Mouse (Mus musculus): Measurements from ENCODE around the gene Astn2.

Astn2 gene

GRCm38 (mm10) chr4:66158714-66159113 is 245.7 kb downstream of the Astn2 start:
- no peak for DNase-seq

GRCm38 (mm10) chr4:66157439-66158113 is 246.8 kb downstream of the Astn2 start:
- peak in 1 of 2 experiments; percentile 31 for DNase-seq

GRCm38 (mm10) chr4:66146546-66146945 is 257.9 kb downstream of the Astn2 start:
- peak; percentile 25 to 38 for DNase-seq

GRCm38 (mm10) chr4:66126181-66126580 is 278.2 kb downstream of the Astn2 start:
- DNase-seq: no peak

DNA sequence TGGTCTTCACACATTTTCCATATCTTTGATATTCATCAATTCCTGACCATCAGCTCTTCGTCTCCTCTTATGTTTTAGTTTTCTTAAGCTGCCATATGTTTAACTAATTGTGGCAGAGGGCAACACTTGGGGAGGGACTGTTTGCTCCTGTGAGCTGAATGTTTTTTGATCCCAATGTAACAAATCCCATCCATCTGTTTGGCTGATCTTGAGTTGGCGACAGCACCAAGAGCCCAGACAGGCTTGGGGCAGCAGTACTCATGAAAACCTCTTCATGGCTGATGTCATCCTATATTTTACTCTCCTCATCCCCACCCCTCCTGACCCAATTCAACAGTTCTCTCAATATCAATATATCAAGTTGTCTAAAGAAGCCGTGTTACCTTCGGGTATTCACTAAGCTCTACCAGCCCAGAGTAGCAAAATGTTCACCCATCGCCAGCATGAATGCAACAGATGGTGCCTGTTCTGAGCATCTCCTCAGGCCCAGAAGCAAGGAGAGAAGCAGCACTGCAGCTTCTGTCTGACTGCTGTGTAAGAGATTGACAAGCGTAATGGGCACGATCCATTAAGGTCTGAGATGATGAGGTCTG is 281.5 kb downstream of the Astn2 start:
- peak; percentile 24 to 47 for DNase-seq

- DNase-seq: peak; percentile 65 to 73
Measured at GRCm38 (mm10) chr4:66114243-66114642, 290.2 kb downstream of the Astn2 start.

DNA sequence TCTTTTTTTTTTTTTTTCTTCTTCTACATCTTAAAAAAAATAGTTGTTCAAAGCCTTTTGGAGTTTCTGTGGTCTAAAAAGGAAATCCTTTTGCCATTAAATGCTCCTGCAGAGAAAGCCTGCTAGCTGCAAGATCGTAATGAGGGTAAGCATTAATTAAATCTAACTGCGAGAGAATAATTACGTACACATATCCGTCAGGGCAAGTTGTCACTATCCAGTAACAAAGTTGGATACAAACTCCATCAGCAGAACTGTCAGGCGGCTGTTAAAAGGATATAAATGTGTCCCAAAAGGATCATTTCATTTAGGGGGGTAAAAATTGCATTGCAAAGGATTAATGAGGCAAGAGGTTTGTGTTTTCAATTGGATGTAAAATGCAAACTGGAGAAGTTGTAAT is 302.4 kb downstream of the Astn2 start:
- no peak for DNase-seq

DNA sequence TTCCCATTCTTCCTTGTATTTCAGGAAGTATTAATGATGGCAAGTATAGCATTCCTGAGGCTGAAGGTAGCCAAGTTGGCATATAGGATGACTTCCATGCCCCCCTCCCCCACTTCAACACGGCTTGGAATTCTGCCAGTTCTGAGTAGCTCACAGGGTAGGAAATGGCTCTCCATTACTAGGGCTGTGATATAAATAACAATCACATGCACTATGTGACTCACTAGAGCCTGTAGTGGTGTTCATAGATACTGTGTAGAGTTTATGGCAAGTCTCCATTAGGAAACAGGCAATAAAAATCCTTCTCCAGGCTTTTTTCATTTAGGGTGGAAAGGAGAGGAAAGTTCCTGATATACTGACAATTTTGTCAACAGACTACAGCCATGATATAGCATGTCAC is 306.8 kb downstream of the Astn2 start:
- DNase-seq: no peak

DNA sequence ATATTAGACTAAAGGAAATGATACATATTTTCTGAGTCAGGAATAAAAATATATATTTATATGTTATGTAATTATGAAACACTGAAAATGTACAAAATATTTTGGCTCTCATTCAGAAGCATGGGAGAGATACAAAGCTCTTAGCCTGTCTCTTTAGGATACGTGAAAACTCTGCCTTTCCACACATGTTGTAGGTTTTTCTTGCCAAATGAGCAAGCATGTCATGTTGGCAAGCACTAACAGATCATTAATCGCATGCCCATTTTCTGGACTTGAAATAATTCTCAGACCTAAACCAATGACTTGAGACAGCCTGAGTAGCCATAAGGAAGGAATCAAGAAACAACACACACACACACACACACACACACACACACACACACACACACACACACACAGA is 308.3 kb downstream of the Astn2 start:
- no peak for DNase-seq

GRCm38 (mm10) chr4:66057161-66057560 is 347.2 kb downstream of the Astn2 start:
- no peak for DNase-seq

GRCm38 (mm10) chr4:66055690-66056089 is 348.7 kb downstream of the Astn2 start:
- DNase-seq: peak; percentile 21 to 45

GRCm38 (mm10) chr4:66043014-66043672 is 361.3 kb downstream of the Astn2 start:
- no peak for DNase-seq

GRCm38 (mm10) chr4:66033826-66034225 is 370.6 kb downstream of the Astn2 start:
- peak in 1 of 2 experiments; percentile 24 for DNase-seq

DNA sequence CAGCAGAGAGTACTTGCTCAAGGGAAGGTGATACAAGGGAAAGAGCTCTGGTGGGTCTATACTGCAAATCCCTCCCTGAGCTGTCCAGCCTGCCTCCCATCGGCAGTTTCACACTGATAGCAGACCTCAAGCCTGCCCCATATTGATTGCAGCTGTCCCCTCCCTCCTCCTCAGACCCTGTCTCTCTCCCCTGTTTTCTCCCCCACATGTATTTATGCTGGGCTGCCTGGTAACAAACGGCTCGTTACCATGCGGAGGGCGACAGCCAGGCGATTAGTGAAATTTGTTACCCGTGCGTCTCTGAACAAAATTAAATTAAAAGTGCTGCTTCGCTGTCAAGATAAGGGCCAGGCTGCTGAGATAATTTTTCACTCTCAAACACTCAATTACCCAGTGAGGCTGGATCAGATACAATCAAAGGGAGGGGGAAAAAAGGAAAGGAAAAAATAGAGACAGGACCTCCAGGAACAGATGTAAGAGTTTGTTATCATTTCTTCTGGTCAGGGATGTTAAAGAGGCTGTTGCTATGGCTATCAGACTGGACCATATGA is 373.0 kb downstream of the Astn2 start:
- DNase-seq: no peak

- no peak for DNase-seq
Measured at GRCm38 (mm10) chr4:66029901-66030300, 374.5 kb downstream of the Astn2 start.

DNA sequence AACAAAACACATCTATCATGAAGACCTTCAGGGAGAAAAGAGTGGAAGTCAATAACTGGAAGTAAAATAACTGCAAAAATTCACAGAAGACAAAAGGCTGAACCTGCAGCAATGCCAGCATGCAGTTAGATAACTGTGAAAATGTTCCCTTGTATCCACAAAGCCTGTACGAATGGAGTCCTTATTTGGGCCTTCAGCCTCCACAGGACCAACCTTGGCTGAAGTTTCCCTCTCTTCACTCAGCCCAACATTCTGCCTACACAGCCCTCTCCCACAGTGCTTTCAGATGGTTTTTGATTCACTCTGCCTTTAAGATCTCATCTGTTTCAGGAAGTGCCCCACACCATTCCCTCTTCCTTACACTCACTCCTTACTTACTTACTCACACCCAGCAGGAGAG is 376.5 kb downstream of the Astn2 start:
- no peak for DNase-seq

DNA sequence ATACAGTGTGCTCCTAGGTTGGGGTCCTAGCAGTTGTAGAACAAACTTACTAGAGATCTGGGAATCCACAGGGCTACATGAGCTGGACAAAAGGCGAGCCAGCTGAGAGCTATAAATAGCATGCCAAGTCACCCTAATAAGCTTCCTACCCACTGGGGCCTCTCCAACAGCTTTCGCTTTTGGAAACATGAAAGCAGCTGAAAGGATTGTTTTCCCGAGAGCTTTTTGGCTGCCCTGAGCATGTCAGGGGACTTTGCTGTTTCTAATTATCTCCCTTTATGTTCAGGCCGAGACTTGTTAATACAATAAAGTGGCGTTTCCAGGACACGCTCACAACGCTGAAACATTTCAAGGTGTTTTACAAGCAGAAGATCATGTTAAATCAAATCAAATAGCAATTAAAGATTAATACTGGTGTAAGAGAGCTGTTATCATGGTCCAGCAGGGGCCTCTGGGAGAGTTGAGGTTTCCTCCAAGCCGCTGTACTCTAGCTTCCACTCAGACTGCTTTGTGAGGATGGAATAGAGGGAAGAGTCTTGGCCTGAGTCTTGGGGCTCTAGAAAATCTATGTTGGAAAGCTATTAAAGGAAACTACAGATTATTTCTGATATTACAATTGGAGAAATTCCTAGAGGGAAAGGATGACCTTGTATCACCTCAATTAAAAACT is 378.9 kb downstream of the Astn2 start:
- DNase-seq: peak; percentile 32 to 43

DNA sequence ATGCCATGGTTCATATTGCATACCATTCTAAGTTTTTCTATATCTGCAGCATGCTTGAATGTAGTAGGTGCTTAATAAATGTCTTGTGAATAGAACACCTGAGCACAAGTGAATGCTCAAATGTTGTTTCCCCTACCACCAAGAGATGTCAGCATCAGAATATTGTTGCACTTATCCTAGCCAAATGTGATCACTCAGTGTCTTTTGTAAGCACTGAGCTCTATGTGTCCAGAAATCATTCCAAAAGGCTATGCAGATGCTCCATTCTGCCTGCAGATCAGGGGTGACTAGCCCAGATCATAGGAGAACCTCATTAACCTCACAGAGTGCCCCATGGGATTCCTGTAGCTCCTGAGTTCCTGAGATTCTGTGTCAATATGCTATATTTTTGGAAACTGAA is 401.5 kb downstream of the Astn2 start:
- DNase-seq: no peak

GRCm38 (mm10) chr4:65983643-65984042 is 420.8 kb downstream of the Astn2 start:
- no peak for DNase-seq

GRCm38 (mm10) chr4:65982882-65983281 is 421.5 kb downstream of the Astn2 start:
- peak in 1 of 2 experiments; percentile 9 for DNase-seq

DNA sequence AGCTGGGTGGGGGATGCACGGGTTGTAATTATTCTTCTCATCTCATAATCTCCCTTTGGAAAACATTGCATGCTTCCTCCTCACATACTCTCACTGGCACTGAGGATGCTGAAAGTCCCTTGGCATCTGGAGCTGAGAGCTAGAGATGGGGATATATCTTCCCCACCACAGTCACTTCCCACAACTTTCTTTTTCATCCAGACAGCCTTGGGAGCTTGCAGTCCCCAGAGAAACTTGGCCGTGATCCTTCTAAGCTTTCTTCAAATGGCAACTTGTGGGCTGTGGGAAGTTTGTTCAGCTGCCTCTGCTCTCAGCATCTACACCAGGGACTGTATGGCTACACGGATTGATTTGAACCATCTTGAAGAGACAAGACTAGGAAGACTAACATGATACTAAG is 428.2 kb downstream of the Astn2 start:
- DNase-seq: no peak

- DNase-seq: no peak
Measured at GRCm38 (mm10) chr4:65972395-65972794, 432.0 kb downstream of the Astn2 start.

- peak; percentile 34 to 56 for DNase-seq
Measured at GRCm38 (mm10) chr4:65969318-65969717, 435.1 kb downstream of the Astn2 start.
